Mouse (Mus musculus) heart, postnatal 36 days (tissue): Measurements from ENCODE around the gene 1700017N19Rik. TPM values are rescaled to one million over a fixed set of nuclear protein-coding genes. Genes with fewer than 3 reads are reported as not detected.

ENCODE experiments used
- DNase-seq, 2 experiments: peaks; one replicate each; pipeline ENCODE4 v3.0.0; 2021 to 2022
- intact Hi-C: fragments of 180-260 bp; cut with DNase I; formaldehyde crosslinking; loops from one replicate; pipeline ENCODE4 v1.15.1; 2025
- total RNA-seq, 2 experiments: library from RNA; stranded (reverse); gene quantifications; 2 replicates each; pipeline ENCODE4 v1.2.3; 2021

1700017N19Rik gene
- total RNA-seq, 2 experiments from 2014 or later: not detected

DNA sequence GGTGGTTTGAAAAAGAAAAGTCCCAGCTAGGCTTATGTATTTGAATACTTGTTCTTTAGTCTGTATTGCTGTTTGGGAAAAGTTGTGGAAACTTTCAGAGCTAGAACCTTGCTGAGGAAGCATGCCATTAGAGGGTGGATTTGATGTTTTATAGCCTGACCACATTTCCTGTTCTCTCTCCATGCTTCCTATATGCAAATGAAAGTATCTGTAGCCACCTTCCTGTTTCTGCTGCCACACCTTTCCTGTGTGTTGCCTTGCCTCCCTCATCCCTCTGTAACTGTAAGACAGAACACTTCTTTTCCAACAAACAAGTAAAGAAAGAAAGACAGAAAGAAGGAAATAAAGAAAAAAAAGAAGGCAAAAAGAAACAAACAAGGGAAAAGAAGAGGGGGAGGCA is 63.9 kb downstream of the 1700017N19Rik start:
- no peak for DNase-seq
- intact Hi-C loops: no loop called here

DNA sequence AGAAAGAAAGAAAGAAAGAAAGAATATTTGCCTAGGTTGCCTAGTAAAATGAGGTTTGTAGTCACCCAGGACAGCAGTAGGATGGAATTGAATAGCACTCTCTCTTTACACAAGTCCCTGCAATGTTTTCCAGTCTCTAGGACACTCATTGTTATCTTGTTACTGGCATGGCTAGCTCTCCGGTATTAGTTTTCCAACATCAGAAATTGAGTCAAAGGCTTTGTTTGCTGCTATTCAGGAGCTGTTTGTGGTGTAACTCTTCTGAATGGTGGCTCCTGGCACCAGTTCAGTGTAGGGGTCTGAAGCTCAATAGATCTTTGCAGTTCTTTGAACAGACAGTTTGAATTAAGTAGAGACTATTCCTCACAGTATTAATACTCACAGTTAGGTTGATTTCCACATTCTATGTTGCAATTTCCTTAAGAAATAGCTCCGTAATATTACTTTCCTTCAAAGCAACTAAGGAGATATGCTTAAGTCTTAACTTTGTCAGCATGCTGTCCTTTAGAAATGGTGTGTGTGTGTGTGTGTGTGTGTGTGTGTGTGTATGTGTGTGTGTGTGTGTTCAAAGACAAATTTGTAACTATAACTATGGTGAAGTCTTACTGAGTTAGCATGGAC is 71.8 kb downstream of the 1700017N19Rik start:
- DNase-seq: no peak
- intact Hi-C loops: no loop called here

Other genes starting within 250 kb of the 1700017N19Rik start
- not detected for gene Gm4302, start 249.6 kb upstream of the 1700017N19Rik start, total RNA-seq
- not detected for gene Gm4303, start 244.5 kb upstream of the 1700017N19Rik start, total RNA-seq
- gene Gm4305, start 239.4 kb upstream of the 1700017N19Rik start, total RNA-seq: not detected
- gene Gm4307, start 229.1 kb upstream of the 1700017N19Rik start, total RNA-seq: not detected
- gene Gm4312, start 207.9 kb upstream of the 1700017N19Rik start, total RNA-seq: not detected
- 10 to 100 TPM; 15.7 to 18.3 TPM for gene Tmtc3, start 103.1 kb upstream of the 1700017N19Rik start, total RNA-seq
- 1 to 10 TPM; 3.4 to 4.0 TPM for gene Cep290, start 102.9 kb upstream of the 1700017N19Rik start, total RNA-seq
- 1 to 10 TPM; 6.0 to 7.0 TPM for gene 4930430F08Rik, start 61 bp upstream of the 1700017N19Rik start, total RNA-seq